Mouse (Mus musculus) macrophage (primary cell): ENCODE measurements around the gene P2ry4. TPM values are rescaled to one million over a fixed set of nuclear protein-coding genes. Genes with fewer than 3 reads are reported as not detected.

Experiments
- H3K27ac ChIP-seq: fragments of 350-480 bp; formaldehyde crosslinking; 2 replicates; pipeline ENCODE4 v1.9.0; 2021
- H3K36me3 ChIP-seq: fragments of 350-480 bp; formaldehyde crosslinking; 2 replicates; pipeline ENCODE4 v1.9.0; 2021; ENCODE audit errors: inconsistent target
- H3K4me3 ChIP-seq: fragments of 350-480 bp; formaldehyde crosslinking; 2 replicates; pipeline ENCODE4 v1.9.0; 2021; ENCODE audit errors: inconsistent target
- H3K79me2 ChIP-seq: fragments of 350-480 bp; formaldehyde crosslinking; 2 replicates; pipeline ENCODE4 v1.9.0; 2021; ENCODE audit errors: inconsistent target
- WGBS: methylation state at CpG from one replicate; pipeline ENCODE4 v1.1.7; 2026; ENCODE audit warnings: inconsistent platforms; ENCODE audit not compliant: missing documents; 5-methylcytosine and 5-hydroxymethylcytosine counted together
- polyA plus RNA-seq: library from polyadenylated mRNA; stranded (reverse); fragments of 250-400 nt; gene quantifications from 3 replicates; pipeline ENCODE4 v1.2.4, GENCODE M21; 2018; ENCODE audit warnings: inconsistent platforms
- total RNA-seq, 78 experiments: library from RNA; depleted of rRNA; stranded (reverse); fragments of 250-400 nt; gene quantifications; 1 replicate in 9 of 78; 2 replicates in 24 of 78; 3 replicates in 43 of 78; 4 replicates in 2 of 78; pipeline ENCODE4 v1.2.4; 2018; ENCODE audit warnings: inconsistent platforms in 56 of 78

The P2ry4 gene
- under 1 TPM in 2 of 26 experiments, not detected in 24; 0.15 to 0.18 TPM for total RNA-seq (2018; cell fraction: chromatin; rRNA removed)
- total RNA-seq (2018; cell fraction: cytosol; rRNA removed) = under 1 TPM in 1 of 26 experiments, not detected in 25; under 0.01 TPM
- total RNA-seq (2018; cell fraction: nucleus; rRNA removed) = not detected
- polyA plus RNA-seq = not detected in 3 replicates

DNA sequence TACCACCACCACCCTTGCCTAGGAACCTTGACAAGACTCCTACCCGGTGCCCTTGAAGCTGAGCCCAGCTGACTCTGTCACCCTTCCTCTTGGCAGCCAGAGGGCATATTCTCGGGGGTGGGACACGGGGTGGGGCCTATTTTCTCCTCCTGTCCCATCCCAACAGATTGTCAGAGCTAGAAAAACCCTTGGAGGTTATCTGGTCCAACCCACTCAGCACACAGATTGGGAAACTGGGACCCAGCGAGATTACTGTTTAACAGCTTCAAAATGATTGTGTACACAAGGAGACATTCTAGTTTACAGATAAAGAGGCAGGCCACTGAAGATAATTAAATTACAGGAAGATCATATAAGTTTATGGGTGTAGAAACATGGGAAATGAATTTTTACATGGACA lies at the start of gene P2ry4:
Gene P2ry4 (minus strand): TSS at position 79 of the 400 bp plus-strand sequence.
- Histone ChIP-seq H3K79me2 (no peaks in the 10 kb centered on the region), H3K36me3 (no peaks in the 10 kb centered on the region), H3K4me3 (no peak within 1 kb of the TSS), H3K27ac (no peak within 1 kb of the TSS)
- 79% methylated on average over 4 of the region's 4 CpGs for WGBS

DNA sequence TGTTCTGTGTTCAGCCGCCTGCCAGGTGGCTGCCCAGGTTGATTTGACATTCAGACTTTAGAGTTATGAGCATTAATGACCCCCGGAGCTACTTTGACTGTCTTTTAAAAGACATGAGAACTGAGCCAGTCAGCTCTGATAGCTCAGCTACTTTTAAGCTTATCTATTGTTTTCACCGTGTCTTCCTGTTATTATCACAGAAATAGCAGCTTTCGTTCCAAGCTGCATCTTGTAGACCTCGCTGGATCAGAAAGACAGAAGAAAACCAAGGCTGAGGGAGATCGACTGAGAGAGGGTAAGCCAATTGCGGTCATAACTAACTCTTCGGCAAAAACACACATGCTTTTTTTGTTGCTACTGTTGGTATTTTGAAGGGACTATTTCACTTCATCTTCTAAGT lies 43.8 kb upstream of the P2ry4 start:
- Histone ChIP-seq H3K27ac (no peak overlapping the region), H3K79me2 (no peaks in the 10 kb centered on the region), H3K4me3 (no peak overlapping the region), H3K36me3 (no peaks in the 10 kb centered on the region)
- WGBS = 93% methylated on average over 8 of the region's 8 CpGs

DNA sequence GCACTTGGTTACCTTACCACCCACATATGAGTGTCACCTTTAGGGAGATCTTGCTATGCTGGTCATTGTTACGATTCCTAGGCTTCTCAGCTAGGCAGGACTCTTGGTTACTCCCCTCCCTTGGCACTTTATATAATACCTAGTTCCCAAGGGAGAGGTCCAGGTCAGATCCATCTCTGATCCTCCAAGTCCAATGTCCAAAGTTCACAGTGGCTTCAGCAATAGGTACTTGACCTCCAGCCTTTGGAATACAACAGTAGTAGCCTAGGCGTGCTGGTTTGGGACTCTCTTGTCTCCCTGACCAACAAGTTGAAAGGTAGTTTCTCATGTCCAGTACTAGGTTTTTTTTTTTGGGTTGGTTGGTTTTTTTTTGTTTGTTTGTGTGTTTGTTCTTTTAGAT lies 34.4 kb upstream of the P2ry4 start:
- no peak overlapping the region for H3K4me3 ChIP-seq

DNA sequence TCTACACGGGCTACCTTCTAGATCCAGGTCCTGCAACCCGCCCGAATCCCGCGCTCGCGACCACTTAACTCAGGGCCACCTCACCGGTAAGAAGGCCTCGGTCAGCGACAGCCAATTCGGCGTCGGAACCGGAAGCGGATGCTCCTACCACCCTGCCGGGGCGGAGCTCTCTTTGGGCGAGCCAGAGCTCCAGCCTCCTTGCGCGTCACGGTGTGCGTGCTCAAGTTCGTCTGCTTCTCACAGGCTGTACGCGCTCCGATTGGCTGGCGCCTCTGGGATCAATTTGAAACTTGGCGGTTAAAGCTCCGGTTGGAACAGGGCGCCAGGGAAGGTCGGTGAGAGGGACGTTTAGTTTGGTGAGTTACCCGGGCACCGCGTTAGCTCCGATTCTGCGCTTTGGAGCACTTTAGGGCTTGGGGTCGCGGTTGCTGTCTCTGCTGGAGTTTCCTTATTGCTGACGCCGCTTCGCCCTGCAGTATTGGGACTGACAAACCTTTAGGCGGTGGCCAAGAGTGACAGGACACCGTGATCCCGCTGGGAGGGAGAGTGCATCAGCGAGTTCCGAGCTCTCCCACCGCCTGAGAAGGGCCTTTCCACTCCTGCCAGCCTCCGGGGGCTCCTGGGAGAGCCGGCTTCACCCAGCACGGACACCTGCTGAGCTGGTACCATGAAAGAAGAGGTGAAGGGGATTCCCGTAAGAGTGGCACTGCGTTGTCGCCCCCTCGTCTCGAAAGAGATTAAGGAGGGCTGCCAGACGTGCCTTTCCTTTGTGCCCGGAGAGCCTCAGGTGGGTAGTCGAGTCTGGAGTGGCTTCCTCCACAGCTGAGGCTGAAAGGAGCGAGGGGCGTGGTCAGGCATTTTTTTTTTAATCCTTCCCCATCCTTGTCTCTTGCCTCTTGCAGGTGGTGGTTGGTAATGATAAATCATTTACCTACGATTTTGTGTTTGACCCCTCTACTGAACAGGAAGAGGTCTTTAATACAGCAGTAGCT lies 31.4 kb upstream of the P2ry4 start, which contains the start of gene Pdzd11:
Gene Pdzd11 (minus strand): TSS at position 767 of the 992 bp plus-strand sequence.
- H3K79me2 ChIP-seq = peaks cover 48% of the 10 kb centered on the region
- H3K4me3 ChIP-seq = peak within 1 kb of the TSS; percentile 82
- H3K36me3 ChIP-seq = no peaks in the 10 kb centered on the region
- peak within 1 kb of the TSS; percentile 80 for H3K27ac ChIP-seq
- 21% methylated on average over 54 of the region's 62 CpGs for WGBS

More for the DNA sequence above, 34.4 kb upstream of the P2ry4 start:
- H3K36me3 ChIP-seq = no peaks in the 10 kb centered on the region
- 100% methylated on average over 1 of the region's 2 CpGs for WGBS
- no peak overlapping the region for H3K27ac ChIP-seq
- H3K79me2 ChIP-seq = peaks cover 60% of the 10 kb centered on the region

DNA sequence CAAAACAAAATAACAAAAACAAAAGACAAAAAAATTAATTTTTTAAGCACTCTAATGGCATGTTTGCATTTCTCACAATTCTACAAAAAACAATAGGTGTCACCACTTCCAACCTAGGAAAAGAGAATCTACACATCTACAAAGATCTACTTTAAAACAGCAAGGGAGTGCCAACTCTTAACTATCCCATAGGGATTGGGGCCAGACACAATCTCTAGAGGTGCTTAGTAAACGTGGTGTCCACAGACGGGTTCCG lies 30.8 kb upstream of the P2ry4 start, which contains the start of gene Kif4:
Gene Kif4 (plus strand): TSS at position 192 of the 256 bp plus-strand sequence.
- Histone ChIP-seq H3K4me3 (peak within 1 kb of the TSS; percentile 82), H3K27ac (peak within 1 kb of the TSS; percentile 80), H3K79me2 (peaks cover 45% of the 10 kb centered on the region), H3K36me3 (no peaks in the 10 kb centered on the region)
- WGBS = 14% methylated on average over 3 of the region's 3 CpGs

DNA sequence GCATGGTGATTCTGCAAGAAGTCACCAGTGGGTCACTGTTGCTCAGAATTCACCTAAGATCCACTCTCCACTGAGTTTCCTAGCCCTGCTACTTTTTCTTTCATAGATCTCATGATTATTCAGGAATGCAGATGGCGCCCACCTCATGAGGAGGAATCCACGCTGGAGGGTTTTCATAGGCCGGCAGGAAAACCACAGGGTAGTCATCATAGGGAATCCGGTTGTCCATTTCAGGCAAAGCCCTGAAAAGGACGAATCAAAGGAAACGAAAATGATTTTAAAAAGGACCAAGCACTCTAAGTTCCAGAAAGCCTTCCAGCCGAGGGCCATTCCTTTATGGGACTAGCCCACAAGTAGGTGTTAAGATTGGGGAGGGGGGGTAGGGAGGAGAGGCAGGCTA lies 30.5 kb upstream of the P2ry4 start:
- Histone ChIP-seq H3K27ac (peak overlapping the region; percentile 80), H3K79me2 (peaks cover 42% of the 10 kb centered on the region), H3K4me3 (peak overlapping the region; percentile 82), H3K36me3 (no peaks in the 10 kb centered on the region)
- 27% methylated on average over 6 of the region's 7 CpGs for WGBS

- no peak overlapping the region for H3K4me3 ChIP-seq
- H3K36me3 ChIP-seq = no peaks in the 10 kb centered on the region
- 95% methylated on average over 4 of the region's 4 CpGs for WGBS
- no peak overlapping the region for H3K27ac ChIP-seq
- H3K79me2 ChIP-seq = peaks cover 33% of the 10 kb centered on the region
Observed at GRCm38 (mm10) chrX:100624242-100624641, 29.6 kb upstream of the P2ry4 start.

DNA sequence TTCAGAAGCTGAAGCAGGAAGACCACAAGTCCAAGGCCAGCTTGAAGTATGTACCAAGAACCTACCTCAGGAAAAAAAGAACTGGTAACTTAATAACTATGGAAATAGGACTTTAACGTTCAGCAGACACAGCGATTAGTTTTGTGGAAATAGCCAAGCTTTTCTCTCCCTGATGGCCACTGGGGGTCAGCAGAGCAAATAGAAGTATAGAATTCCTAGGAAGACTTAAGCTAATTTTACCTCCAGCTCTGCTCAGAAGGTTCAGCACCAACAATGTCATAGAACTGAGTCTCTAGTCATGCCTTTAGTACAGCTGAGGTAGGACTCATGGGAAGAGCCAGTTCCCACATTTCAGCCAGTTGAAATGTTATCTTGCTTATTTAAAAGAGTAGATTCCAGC lies 26.7 kb upstream of the P2ry4 start:
- 76% methylated on average over 2 of the region's 2 CpGs for WGBS
- Histone ChIP-seq H3K27ac (no peak overlapping the region), H3K4me3 (no peak overlapping the region), H3K79me2 (peaks cover 4% of the 10 kb centered on the region; the same call in 1 of the 2 replicates), H3K36me3 (no peaks in the 10 kb centered on the region)

GRCm38 (mm10) chrX:100618488-100618887 lies 23.8 kb upstream of the P2ry4 start:
- no peaks in the 10 kb centered on the region for H3K79me2 ChIP-seq
- no peak overlapping the region for H3K27ac ChIP-seq
- H3K36me3 ChIP-seq = no peaks in the 10 kb centered on the region
- 74% methylated on average over 3 of the region's 3 CpGs for WGBS
- no peak overlapping the region for H3K4me3 ChIP-seq

- 100% methylated on average over 1 of the region's 1 CpGs for WGBS
- Histone ChIP-seq H3K4me3 (no peak within 1 kb of the TSS), H3K27ac (no peak within 1 kb of the TSS), H3K79me2 (no peaks in the 10 kb centered on the region), H3K36me3 (no peaks in the 10 kb centered on the region)
Observed at GRCm38 (mm10) chrX:100605314-100605713, 10.6 kb upstream of the P2ry4 start, which contains the start of gene Arr3. TSS of gene Arr3 (plus strand) at chrX:100605497.

- no peaks in the 10 kb centered on the region for H3K79me2 ChIP-seq
- WGBS = 96% methylated on average over 4 of the region's 4 CpGs
- no peaks in the 10 kb centered on the region for H3K36me3 ChIP-seq
- H3K27ac ChIP-seq = peak overlapping the region; percentile 15; the same call in 1 of the 2 replicates
- H3K4me3 ChIP-seq = no peak overlapping the region
Observed at GRCm38 (mm10) chrX:100599755-100600154, 5.1 kb upstream of the P2ry4 start.

DNA sequence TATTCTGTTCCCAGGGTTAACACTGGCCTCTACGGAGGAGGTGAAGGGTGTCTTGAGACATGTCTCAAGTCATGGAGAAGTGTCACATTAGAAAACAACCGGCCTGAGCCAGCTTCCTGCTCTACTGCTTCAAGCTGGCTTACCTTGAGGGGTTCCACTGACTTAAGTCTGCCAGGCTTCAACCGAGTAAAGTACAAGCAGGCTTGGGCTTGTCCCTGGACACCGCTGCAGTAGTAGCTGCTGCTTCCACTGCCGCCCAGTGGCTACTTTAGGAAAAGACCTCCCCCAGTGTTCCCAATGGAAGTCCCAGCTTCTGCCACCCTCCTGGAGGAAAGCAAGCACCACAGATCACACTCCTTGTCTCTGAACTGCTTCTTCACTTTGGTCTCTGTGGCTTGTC lies 2.8 kb upstream of the P2ry4 start:
- no peak overlapping the region for H3K27ac ChIP-seq
- WGBS = 46% methylated on average over 5 of the region's 5 CpGs
- no peak overlapping the region for H3K4me3 ChIP-seq
- H3K79me2 ChIP-seq = no peaks in the 10 kb centered on the region
- no peaks in the 10 kb centered on the region for H3K36me3 ChIP-seq

- Histone ChIP-seq H3K36me3 (no peaks in the 10 kb centered on the region), H3K27ac (no peak within 1 kb of the TSS)
Observed at GRCm38 (mm10) chrX:100571951-100572350, 22.7 kb downstream of the P2ry4 start, which contains the start of gene Awat1. TSS of gene Awat1 (plus strand) at chrX:100572251.

DNA sequence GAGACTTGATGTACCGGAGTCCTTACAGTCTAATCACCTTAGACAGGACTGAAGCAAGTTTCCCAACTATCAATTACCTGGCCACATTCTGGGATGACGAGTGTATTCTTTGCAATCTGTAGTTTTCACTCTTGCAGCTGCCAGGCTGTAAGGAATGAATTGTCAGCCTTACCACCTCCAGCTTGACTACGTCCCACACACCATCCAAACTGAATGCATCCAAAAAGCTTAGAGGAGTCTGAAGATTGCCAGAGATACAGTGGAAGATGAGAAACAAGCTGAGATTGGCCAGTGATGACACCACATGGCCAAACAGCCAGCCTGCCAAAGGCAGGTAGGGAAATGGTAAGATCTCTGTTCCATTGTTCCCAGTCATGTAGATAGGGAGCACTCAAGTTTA lies 29.0 kb downstream of the P2ry4 start:
- Histone ChIP-seq H3K36me3 (no peaks in the 10 kb centered on the region), H3K79me2 (no peaks in the 10 kb centered on the region), H3K4me3 (no peak overlapping the region), H3K27ac (no peak overlapping the region)
- WGBS = 95% methylated on average over 3 of the region's 3 CpGs

More at GRCm38 (mm10) chrX:100571951-100572350, 22.7 kb downstream of the P2ry4 start, which contains the start of gene Awat1:
- no peak within 1 kb of the TSS for H3K4me3 ChIP-seq
- 92% methylated on average over 1 of the region's 1 CpGs for WGBS
- no peaks in the 10 kb centered on the region for H3K79me2 ChIP-seq

DNA sequence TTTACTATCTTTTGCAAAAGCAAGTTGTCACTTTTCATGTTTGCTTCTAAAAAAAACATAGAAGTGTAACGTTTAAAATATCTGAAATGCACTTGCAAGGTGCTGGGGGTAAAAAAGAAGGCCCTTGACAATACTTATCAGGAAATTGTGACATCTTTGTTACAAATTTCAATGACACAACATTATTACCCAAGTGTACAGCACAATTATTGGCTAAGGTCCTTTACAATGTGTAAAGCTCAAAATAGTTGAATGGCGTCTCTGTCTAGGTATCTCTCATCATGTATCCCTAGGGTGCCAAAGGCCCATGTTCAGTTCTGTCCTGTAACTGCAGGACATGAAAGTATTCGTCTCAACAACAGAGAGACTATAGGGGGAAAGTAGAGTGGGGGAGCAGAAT lies 38.6 kb downstream of the P2ry4 start:
- H3K36me3 ChIP-seq = no peaks in the 10 kb centered on the region
- H3K4me3 ChIP-seq = no peak overlapping the region
- 81% methylated on average over 2 of the region's 3 CpGs for WGBS
- H3K79me2 ChIP-seq = no peaks in the 10 kb centered on the region
- no peak overlapping the region for H3K27ac ChIP-seq
